Mouse (Mus musculus) G1E (cell line): Measurements from ENCODE around the gene Ksr1.

Experiments
- CTCF ChIP-seq: IDR thresholded peaks from 2 replicates; pipeline ENCODE4 v1.5.1; 2012; ENCODE audit warnings: low read depth, low read length, inconsistent platforms, mixed read lengths
- GATA1 ChIP-seq: IDR thresholded peaks from 2 replicates; pipeline ENCODE4 v1.6.1; 2012; ENCODE audit warnings: borderline replicate concordance, low read length, inconsistent platforms, mixed read lengths

GRCm38 (mm10) chr11:79033021-79033420 is 113.2 kb downstream of the Ksr1 start:
- TF ChIP-seq CTCF, result no peak
- TF ChIP-seq GATA1, result no peak
